In genomic region chr2:31803480-31803879, GRCm38 (mm10) we compare ENCODE assay signal across 14 mouse cellular contexts. TPM values are rescaled to one million over a fixed set of nuclear protein-coding genes. Genes with fewer than 3 reads are reported as not detected.
DNase-seq lines count a peak whose midpoint lies in the region; ATAC-seq and TF ChIP-seq lines count a peak whose summit lies in the region.
"Had no signal": no experiment of that assay in that cellular context is flagged by ENCODE, and none has a peak within 500 bp of the region (broad histone marks: within the 10 kb centered on the region; RNA-seq: fewer than 3 reads in every experiment).

No protein-coding gene starts in this region.

- peaks cover 67% of the 10 kb centered on the region for H3K36me3 ChIP-seq in lung, embryonic 14.5 days (ENCODE audit: insufficient read depth)
- peaks cover 54% of the 10 kb centered on the region for H3K36me3 ChIP-seq in kidney, postnatal 0 days (ENCODE audit: insufficient read depth, low read length)
- peaks cover 19% of the 10 kb centered on the region for H3K36me3 ChIP-seq in myocyte (ENCODE audit: control insufficient read depth, insufficient read depth)
- H3K36me3 ChIP-seq in intestine, postnatal 0 days (ENCODE audit: control insufficient read depth, insufficient read depth), result peaks cover 61% of the 10 kb centered on the region

- H3K9me3 ChIP-seq in lung, embryonic 14.5 days (ENCODE audit: low read depth, low read length), result no peaks in the 10 kb centered on the region
- no peaks in the 10 kb centered on the region for H3K9me3 ChIP-seq in kidney, postnatal 0 days (replicated peaks; ENCODE audit: low read length)
- H3K9me3 ChIP-seq in intestine, postnatal 0 days (ENCODE audit: control insufficient read depth), result no peaks in the 10 kb centered on the region
- H3K9me3 ChIP-seq: embryonic facial prominence, embryonic 12.5 days; neural tube, embryonic 15.5 days had no signal

- TF ChIP-seq POLR2A in lung, adult 2 months (IDR thresholded peaks at IDR 0.05; ENCODE audit: borderline replicate concordance, extremely low read depth, low read depth, low read length), result no peak
- no peak for TF ChIP-seq POLR2A in myocyte (IDR thresholded peaks at IDR 0.05; ENCODE audit: insufficient read length, low read depth)

- H3K4me2 ChIP-seq in lung, embryonic 14.5 days, result no peak overlapping the region
- no peak overlapping the region for H3K4me2 ChIP-seq in kidney, postnatal 0 days (ENCODE audit: low read length)
- H3K4me2 ChIP-seq in myocyte (ENCODE audit: low read depth), result no peak overlapping the region
- no peak overlapping the region for H3K4me2 ChIP-seq in intestine, postnatal 0 days (replicated peaks; ENCODE audit: low read depth)
- H3K4me2 ChIP-seq: embryonic facial prominence, embryonic 12.5 days; liver, embryonic 11.5 days; neural tube, embryonic 15.5 days had no signal

- H3K9ac ChIP-seq in lung, embryonic 14.5 days, result no peak overlapping the region
- H3K9ac ChIP-seq in kidney, postnatal 0 days (ENCODE audit: low read depth, low read length), result no peak overlapping the region
- no peak overlapping the region for H3K9ac ChIP-seq in intestine, postnatal 0 days (ENCODE audit: low read depth, low read length)
- H3K9ac ChIP-seq: embryonic facial prominence, embryonic 12.5 days; neural tube, embryonic 15.5 days had no signal

- DNase-seq in lung, embryonic 14.5 days, result peak; percentile 29
- DNase-seq in lung, adult 2 months, result no peak
- peak; percentile 62 for DNase-seq in cerebellum, adult 9-11 months
- peak; percentile 42 for DNase-seq in kidney, postnatal 0 days (ENCODE audit: low spot score)
- DNase-seq in adipocyte (ENCODE audit: low spot score), result no peak
- DNase-seq: adrenal gland, adult 8-10 months; gastrocnemius, adult 2 months had no signal

- no peaks in the 10 kb centered on the region for H3K4me1 ChIP-seq in lung, embryonic 14.5 days (ENCODE audit: insufficient read depth)
- H3K4me1 ChIP-seq in lung, adult 2 months (ENCODE audit: control insufficient read depth, insufficient read depth, low read length), result no peaks in the 10 kb centered on the region
- H3K4me1 ChIP-seq in kidney, postnatal 0 days (replicated peaks; ENCODE audit: insufficient read depth, low read length), result peaks cover 1% of the 10 kb centered on the region; the same call in 1 of the 2 replicates
- no peaks in the 10 kb centered on the region for H3K4me1 ChIP-seq in intestine, postnatal 0 days (replicated peaks; ENCODE audit: control insufficient read depth, insufficient read depth, low read length)

- no peak overlapping the region for H3K4me3 ChIP-seq in lung, embryonic 14.5 days (ENCODE audit: low read depth, low read length)
- H3K4me3 ChIP-seq in lung, adult 2 months (replicated peaks; ENCODE audit: extremely low read depth, low read depth, low read length), result no peak overlapping the region
- no peak overlapping the region for H3K4me3 ChIP-seq in kidney, postnatal 0 days (replicated peaks; ENCODE audit: low read depth, low read length)
- H3K4me3 ChIP-seq in myocyte, result no peak overlapping the region
- H3K4me3 ChIP-seq in intestine, postnatal 0 days (ENCODE audit: low read depth, low read length), result no peak overlapping the region
- H3K4me3 ChIP-seq: embryonic facial prominence, embryonic 12.5 days; gastrocnemius, adult 2 months; neural tube, embryonic 15.5 days had no signal

- ATAC-seq in lung, embryonic 14.5 days (ENCODE audit: insufficient read depth), result no peak
- peak; percentile 20; the same call in 1 of the 2 replicates for ATAC-seq in kidney, postnatal 0 days (replicated peaks; ENCODE audit: low FRiP score, low read depth)
- ATAC-seq in intestine, postnatal 0 days, result no peak
- ATAC-seq: forebrain, embryonic 14.5 days; Patski had no signal

- no peak overlapping the region for H3ac ChIP-seq in myocyte (ENCODE audit: control insufficient read depth, insufficient read length)

- 61% methylated on average over 14 of the region's 14 CpGs for WGBS in lung, embryonic 14.5 days
- WGBS in lung, adult 2 months, result 57% methylated on average over 14 of the region's 14 CpGs
- WGBS in kidney, postnatal 0 days, result 46% methylated on average over 14 of the region's 14 CpGs
- WGBS in intestine, postnatal 0 days, result 67% methylated on average over 14 of the region's 14 CpGs

- no peak overlapping the region for H3K27ac ChIP-seq in lung, embryonic 14.5 days (ENCODE audit: low read depth)
- no peak overlapping the region for H3K27ac ChIP-seq in kidney, postnatal 0 days
- no peak overlapping the region for H3K27ac ChIP-seq in intestine, postnatal 0 days (ENCODE audit: low read depth, low read length)
- H3K27ac ChIP-seq: embryonic facial prominence, embryonic 12.5 days; gastrocnemius, adult 2 months; neural tube, embryonic 15.5 days had no signal

- no peaks in the 10 kb centered on the region for H3K79me2 ChIP-seq in myocyte (ENCODE audit: control insufficient read depth, insufficient read depth)

- no peaks in the 10 kb centered on the region for H3K27me3 ChIP-seq in lung, embryonic 14.5 days (ENCODE audit: insufficient read depth, low read length)
- no peaks in the 10 kb centered on the region for H3K27me3 ChIP-seq in kidney, postnatal 0 days (ENCODE audit: insufficient read depth, low read length)
- H3K27me3 ChIP-seq in myocyte (ENCODE audit: control insufficient read depth, insufficient read depth, insufficient read length), result no peaks in the 10 kb centered on the region
- no peaks in the 10 kb centered on the region for H3K27me3 ChIP-seq in intestine, postnatal 0 days (replicated peaks; ENCODE audit: control insufficient read depth, insufficient read depth, low read length)
- H3K27me3 ChIP-seq: embryonic facial prominence, embryonic 12.5 days; neural tube, embryonic 15.5 days; Patski had no signal

- TF ChIP-seq CTCF in lung, embryonic 14.5 days (IDR thresholded peaks at IDR 0.05; ENCODE audit: low read depth), result no peak
- no peak for TF ChIP-seq CTCF in lung, adult 2 months (IDR thresholded peaks at IDR 0.05; ENCODE audit: insufficient read depth, low read length)
- no peak for TF ChIP-seq CTCF in kidney, postnatal 0 days (IDR thresholded peaks at IDR 0.05; ENCODE audit: low read depth)
- no peak for TF ChIP-seq CTCF in intestine, postnatal 0 days (IDR thresholded peaks at IDR 0.05; ENCODE audit: low read depth)

TF ChIP-seq in myocyte, 11 proteins besides CTCF, POLR2A, EP300 and RAD21:
- TF ChIP-seq SRF (IDR thresholded peaks at IDR 0.05; ENCODE audit: control insufficient read depth, insufficient read length, low read depth), result no peak
- TF ChIP-seq REST (IDR thresholded peaks at IDR 0.05; ENCODE audit: insufficient read depth, insufficient read length), result no peak
- no peak for TF ChIP-seq CEBPB (IDR thresholded peaks at IDR 0.05; ENCODE audit: insufficient read depth, poor library complexity, severe bottlenecking)
- no peak for TF ChIP-seq USF1 (IDR thresholded peaks at IDR 0.05; ENCODE audit: low read depth)
- TF ChIP-seq MYOG (IDR thresholded peaks at IDR 0.05; ENCODE audit: control insufficient read depth in 1 of 3, insufficient read depth in 1 of 3, insufficient read length in 2 of 3, low read depth in 2 of 3), result peak; percentile 16 to 90 (median 51)
- no peak for TF ChIP-seq MAX (IDR thresholded peaks at IDR 0.05; ENCODE audit: low read depth)
- TF ChIP-seq E2F4 (IDR thresholded peaks at IDR 0.05; ENCODE audit: insufficient read depth), result no peak
- TF ChIP-seq TCF3 (IDR thresholded peaks at IDR 0.05; ENCODE audit: insufficient read length, low read depth), result peak; percentile 14
- TF ChIP-seq MYOD1 (IDR thresholded peaks at IDR 0.05; ENCODE audit: control insufficient read depth in 1 of 3, insufficient read length in 2 of 3, low read depth in 2 of 3), result peak in 2 of 3 experiments; percentile 15 to 75

RNA-seq across cellular contexts. Expression of gene Qrfp, which starts 6.9 kb away (rescaled TPM):
- 0.12 TPM in 1 of 2 replicates, not detected in the other for polyA plus RNA-seq in lung, embryonic 14.5 days (2014; fragmentation: Nextera tagmentation; extraction: Ambion mirVana)
- 0.12 and 0.13 TPM in 2 replicates for polyA plus RNA-seq in lung, adult 2 months (2012; rRNA removed)
- 0.08 TPM in 2 replicates for polyA plus RNA-seq in kidney, postnatal 0 days (2015; fragmentation: Nextera tagmentation; extraction: Ambion mirVana)
- polyA plus RNA-seq in myocyte (2012; fragmentation: generic; extraction: Trizol), result 1.5 TPM
- polyA plus RNA-seq in intestine, postnatal 0 days (2015; fragmentation: Nextera tagmentation; extraction: Ambion mirVana), result 0.12 and 0.18 TPM in 2 replicates
- polyA plus RNA-seq: liver, embryonic 11.5 days; neural tube, embryonic 15.5 days; Patski had no signal

RNA-seq across cellular contexts. Expression of gene Fibcd1, which starts 42.3 kb away (rescaled TPM):
- polyA plus RNA-seq in lung, embryonic 14.5 days (2014; fragmentation: Nextera tagmentation; extraction: Ambion mirVana), result 0.07 TPM in 1 of 2 replicates, not detected in the other
- 0.02 and 0.06 TPM in 2 replicates for polyA plus RNA-seq in lung, adult 2 months (2012; rRNA removed)
- 0.75 and 0.89 TPM in 2 replicates for polyA plus RNA-seq in kidney, postnatal 0 days (2015; fragmentation: Nextera tagmentation; extraction: Ambion mirVana)
- 0.13 TPM for polyA plus RNA-seq in myocyte (2012; fragmentation: generic; extraction: Trizol)
- polyA plus RNA-seq in intestine, postnatal 0 days (2015; fragmentation: Nextera tagmentation; extraction: Ambion mirVana), result 2.0 and 2.3 TPM in 2 replicates

Comparison
In these comparisons a context has a peak if more than half of its experiments do, and no peak if none do; other contexts are left out.
1. DNase-seq: peak in lung, embryonic 14.5 days (single experiment), cerebellum, adult 9-11 months (single experiment) and kidney, postnatal 0 days (single experiment); none in lung, adult 2 months (single experiment) and adipocyte (single experiment).